Mouse (Mus musculus) thymus, postnatal 14 days (tissue): ENCODE data around the gene Eml3.
"Not testable (repeated sequence)": the region's sequence is repeated elsewhere in the genome, so short reads cannot be mapped to it uniquely, and the experiment has no call there.

Experiments
- DNase-seq: peaks from one replicate; pipeline ENCODE4 v3.0.0; 2021

The Eml3 gene

GRCm38 (mm10) chr19:8953135-8954039 lies 24.0 kb downstream of the Eml3 start, which contains the start of gene Tut1:
Gene Tut1 (plus strand): TSS chr19:8953847.
- peak; percentile 90 for DNase-seq

GRCm38 (mm10) chr19:8954171-8954570 lies 24.8 kb downstream of the Eml3 start:
- DNase-seq, result no peak

DNA sequence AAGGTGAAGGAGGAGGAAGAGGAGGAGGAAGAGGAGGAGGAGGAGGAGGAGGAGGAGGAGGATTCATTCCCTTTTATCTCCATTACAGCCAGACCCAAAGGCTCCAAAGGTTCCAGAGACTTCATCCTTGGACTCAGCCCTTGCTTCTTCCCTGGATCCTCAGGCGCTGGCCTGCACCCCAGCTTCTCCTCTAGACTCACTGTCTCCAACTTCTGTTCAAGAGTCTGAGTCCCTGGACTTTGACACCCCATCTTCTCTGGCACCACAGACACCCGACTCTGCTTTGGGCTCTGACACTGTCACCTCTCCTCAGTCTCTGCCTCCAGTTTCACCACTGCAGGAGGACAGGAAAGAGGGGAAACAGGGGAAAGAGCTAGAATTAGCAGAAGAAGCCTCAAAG lies 32.9 kb downstream of the Eml3 start:
- no peak for DNase-seq

GRCm38 (mm10) chr19:8965075-8965474 lies 35.7 kb downstream of the Eml3 start:
- no peak for DNase-seq

- DNase-seq, result peak; percentile 27
Observed at GRCm38 (mm10) chr19:8965771-8966170, 36.4 kb downstream of the Eml3 start.

- DNase-seq, result no peak
Observed at GRCm38 (mm10) chr19:8966198-8966589, 36.8 kb downstream of the Eml3 start.

DNA sequence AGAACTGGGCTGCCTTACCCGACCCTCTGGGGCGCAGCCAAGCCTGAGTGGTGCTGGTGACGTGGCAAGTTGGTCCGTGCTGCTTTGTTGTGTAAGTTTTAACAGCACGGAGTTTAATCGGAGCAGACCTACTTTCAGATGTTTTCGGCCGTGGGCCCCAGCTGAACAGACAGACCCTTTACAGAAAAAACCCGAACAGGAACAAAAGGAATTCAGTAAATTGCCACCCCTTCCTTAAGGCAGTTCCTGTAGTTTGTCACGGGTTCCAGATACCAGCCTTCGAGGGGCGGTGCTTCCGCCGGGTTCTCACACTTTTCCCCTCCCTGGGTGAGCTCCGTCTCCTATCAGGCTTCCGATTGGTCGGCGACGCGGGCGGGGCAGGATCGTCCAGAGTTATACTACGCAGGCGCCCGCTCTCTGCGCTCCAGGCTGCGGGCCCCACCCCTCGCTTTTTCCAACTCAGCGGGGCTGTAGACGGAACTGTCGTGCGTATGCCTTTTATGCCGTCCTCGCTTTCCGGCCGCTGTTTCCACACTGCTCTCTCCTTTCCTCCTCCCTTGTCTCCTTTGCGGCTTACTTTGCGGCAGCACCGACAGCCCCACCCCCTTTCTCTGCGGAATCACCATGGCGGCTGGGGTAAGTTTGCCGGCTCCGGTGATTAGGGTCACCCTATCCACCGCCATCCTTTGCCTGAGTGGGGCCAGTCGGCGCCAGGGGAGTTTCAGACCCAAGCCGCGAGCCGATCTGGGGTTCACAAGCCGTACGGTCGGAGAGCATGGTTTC lies 37.4 kb downstream of the Eml3 start, which contains the start of gene Eef1g:
Eef1g (plus strand) TSS at position 452 of the 783 bp plus-strand sequence.
- DNase-seq, result peak; percentile 99

DNA sequence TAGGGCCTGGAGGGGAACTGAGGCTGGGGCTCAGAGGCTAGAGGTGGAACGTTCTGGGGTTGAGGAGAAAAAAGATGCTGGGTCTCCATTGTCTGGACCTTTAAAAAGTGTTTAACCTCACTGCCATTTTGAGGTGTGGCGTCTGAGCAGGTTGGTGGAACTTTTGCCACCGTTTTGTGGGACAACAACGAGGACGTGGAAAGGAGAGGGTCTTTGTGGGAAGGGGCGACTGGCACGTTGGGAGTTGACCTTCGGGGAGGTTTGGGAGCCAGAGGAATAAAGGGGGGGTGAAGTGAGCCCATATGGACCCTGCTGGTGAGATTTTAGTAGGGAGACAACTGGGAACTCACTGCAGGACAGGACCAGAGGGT lies 38.0 kb downstream of the Eml3 start:
- no peak for DNase-seq

GRCm38 (mm10) chr19:8967893-8968292 lies 38.5 kb downstream of the Eml3 start:
- no peak for DNase-seq

DNA sequence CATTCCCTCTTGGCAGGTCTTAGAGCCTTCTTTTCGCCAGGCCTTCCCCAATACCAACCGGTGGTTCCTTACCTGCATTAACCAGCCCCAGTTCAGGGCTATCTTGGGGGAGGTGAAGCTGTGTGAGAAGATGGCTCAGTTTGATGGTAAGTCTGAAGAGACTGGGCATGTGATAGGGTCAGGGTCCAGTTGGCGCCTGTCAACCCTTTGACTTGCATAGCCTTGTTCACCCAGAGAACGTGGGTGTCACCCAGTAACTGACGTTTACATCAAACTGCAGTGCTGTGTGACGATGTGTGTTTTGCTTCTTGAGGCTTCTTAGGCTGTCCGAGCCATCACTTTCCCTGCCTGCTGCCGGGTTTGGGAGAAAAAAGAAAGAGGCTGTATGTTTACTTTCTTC lies 43.1 kb downstream of the Eml3 start:
- DNase-seq, result not testable (repeated sequence)

- no peak for DNase-seq
Observed at GRCm38 (mm10) chr19:8974638-8975037, 45.3 kb downstream of the Eml3 start.

DNA sequence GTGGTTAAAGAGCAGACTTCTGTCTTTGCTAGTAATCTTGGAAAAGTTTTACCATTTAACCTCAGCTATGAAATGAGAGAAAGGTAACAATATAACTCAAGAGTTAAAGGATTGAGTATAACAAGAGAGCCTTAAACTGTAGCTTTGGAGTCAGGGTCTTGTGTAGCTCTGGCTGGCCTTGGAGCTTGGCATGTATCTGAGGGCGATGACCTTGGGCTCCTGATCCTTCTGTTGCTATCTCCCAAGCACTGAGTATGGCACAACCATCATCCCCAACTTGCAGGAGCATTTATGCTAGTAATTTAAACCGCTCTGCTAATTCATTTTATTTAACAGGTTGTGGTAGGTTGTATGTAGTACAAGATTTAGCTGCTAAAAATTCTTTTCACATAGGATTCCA lies 46.1 kb downstream of the Eml3 start:
- DNase-seq, result no peak

DNA sequence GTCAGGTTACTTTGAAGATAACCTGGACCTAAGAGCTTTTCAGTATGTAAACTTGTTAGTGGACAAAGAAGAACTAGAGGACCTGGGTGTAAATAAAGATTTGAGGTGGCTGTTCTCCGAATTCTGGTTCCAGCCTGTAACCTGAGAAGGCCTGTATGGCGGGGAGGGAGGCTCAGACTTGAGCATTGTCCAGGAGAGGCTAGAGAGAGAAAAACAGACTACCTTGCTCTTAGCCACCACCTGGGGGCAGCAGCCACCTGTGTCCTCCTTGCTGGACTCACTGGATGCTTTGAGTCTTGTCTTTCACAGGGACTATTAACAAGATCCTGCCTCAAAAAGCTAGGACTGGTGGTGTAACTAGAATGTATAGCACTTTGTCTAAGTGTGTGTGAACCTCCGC lies 47.2 kb downstream of the Eml3 start:
- DNase-seq, result peak; percentile 47

GRCm38 (mm10) chr19:8980771-8981170 lies 51.4 kb downstream of the Eml3 start:
- no peak for DNase-seq

- DNase-seq, result no peak
Observed at GRCm38 (mm10) chr19:8981450-8982168, 52.3 kb downstream of the Eml3 start.

DNA sequence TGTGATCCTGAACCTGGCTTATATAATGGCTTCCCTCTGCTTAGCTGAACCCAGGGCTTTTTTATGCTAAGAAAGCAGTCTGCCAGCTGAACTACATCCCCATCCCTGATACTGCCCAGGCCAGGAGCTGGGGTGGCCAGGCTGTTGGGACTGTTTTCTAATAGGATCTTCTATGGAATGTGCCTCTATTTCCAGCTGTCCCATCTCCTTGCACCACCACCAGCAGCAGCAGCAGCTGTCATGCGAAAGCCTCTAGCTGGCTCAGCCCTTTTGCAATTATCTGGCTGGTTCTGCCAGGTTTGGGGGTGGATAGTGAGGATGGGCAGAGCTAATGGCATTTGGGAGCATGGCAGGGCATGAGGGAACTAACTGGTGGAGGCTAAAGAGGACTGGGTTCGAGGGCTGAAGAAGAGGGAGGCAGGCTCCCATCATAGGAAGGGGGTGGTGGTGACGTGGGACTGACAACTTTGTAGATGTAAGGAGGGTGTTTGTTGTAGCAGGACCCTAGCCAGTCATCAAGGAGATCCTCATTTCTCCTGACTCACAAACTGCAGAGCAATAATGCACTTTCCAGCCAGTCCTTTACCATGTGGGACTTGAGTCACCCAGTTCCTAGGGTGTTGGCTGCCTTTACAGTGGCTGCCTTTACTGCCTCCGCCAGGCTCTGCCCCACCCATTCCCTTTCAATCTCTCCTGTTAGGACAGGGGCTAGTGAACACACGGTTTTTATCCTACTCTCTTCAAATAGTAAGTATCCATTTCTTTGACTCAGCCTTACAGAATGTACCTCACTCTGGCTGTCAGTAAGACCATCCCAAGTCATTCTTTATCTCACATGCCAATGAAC lies 53.2 kb downstream of the Eml3 start:
- no peak for DNase-seq

DNA sequence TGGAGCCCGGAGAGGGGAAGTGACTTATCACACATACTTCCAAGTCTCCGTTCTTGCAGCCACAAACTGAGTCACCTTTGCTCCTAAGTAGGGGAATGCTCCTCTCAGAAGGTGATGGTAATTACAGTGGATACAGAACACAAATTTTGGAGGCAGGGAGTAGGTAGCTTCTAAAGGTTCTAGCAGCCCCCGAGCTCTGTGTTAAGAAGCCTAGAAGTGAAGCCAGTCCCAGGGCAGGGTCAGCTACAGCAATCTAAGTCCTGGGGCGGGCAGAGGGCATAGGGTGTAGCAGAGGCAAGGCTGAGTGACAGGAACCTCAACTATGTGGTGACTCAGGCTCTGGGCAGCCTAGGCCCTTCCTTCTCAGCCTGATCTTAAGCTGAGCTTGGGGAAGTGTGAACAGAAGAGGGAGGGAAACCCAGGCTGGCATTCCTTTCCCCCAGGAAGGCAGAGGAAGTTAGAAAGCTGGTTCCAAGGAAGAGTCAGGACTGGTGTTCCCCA lies 53.8 kb downstream of the Eml3 start:
- DNase-seq, result no peak

GRCm38 (mm10) chr19:8984255-8984868 lies 55.0 kb downstream of the Eml3 start:
- peak; percentile 58 for DNase-seq

GRCm38 (mm10) chr19:8985891-8986290 lies 56.5 kb downstream of the Eml3 start:
- no peak for DNase-seq

GRCm38 (mm10) chr19:8987816-8988215 lies 58.5 kb downstream of the Eml3 start:
- no peak for DNase-seq

DNA sequence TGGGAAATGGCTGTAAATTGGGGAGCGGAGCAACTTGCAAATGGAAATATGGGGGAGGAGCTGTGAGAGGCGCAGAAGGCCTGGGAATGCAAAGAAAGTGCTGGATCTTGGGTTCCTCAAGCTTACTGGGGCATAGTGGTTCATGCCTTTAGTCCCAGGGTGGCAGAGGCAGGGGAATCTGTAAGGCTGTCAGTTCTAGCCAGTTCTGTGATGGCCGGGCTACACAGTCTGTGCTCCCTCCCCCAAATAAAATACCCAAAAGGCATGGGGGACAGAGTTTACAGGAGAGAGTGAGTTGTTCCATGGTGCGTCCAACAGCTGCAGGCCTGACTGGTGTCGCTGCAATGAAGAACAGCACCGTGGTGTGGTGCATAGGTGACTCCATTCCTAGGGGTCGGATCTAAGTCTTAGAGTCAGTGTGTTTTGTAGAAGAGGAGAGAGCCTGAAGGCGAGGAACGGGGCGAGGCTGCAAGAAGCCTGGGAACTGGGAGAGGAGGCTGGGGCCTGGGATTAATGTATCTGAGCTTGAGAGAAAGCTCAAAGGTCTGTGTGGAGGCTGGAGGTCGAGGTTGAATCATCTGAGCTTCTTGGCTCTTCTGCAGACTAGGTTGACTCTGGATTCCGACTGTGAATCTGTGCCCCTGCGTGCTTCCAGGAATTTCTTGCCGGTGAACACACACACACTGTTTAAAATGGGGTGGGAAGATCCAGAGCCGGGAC lies 59.2 kb downstream of the Eml3 start:
- DNase-seq, result no peak
